Mouse (Mus musculus) CH12.LX (cell line): ENCODE data around the gene Fmo3. TPM values are rescaled to one million over a fixed set of nuclear protein-coding genes. Genes with fewer than 3 reads are reported as not detected.

Experiments used
- DNase-seq: peaks from one replicate; pipeline ENCODE4 v3.0.0-alpha.2; 2013; ENCODE audit errors: extremely low read depth
- H3K27ac ChIP-seq: 2 replicates; pipeline ENCODE4 v1.5.1; 2012; ENCODE audit warnings: low read depth, mild to moderate bottlenecking, control low read depth, moderate library complexity; ENCODE audit not compliant: insufficient read depth
- H3K27me3 ChIP-seq: replicated peaks from 2 replicates; pipeline ENCODE3; 2012; ENCODE audit warnings: inconsistent platforms
- H3K36me3 ChIP-seq, 2 experiments: replicated peaks in 1 of 2; 2 replicates each; pipeline versions ENCODE3 to v1.6.1; 2012; ENCODE audit warnings: inconsistent platforms in 1 of 2, low read length in 1 of 2, mild to moderate bottlenecking in 1 of 2, mixed read lengths in 1 of 2, moderate library complexity in 1 of 2; ENCODE audit not compliant: control insufficient read depth in 1 of 2, insufficient read depth in 1 of 2
- H3K4me1 ChIP-seq, 2 experiments: 2 replicates each; pipeline ENCODE4 v1.6.1; 2012; ENCODE audit warnings: inconsistent platforms in 1 of 2, moderate library complexity in 1 of 2; ENCODE audit not compliant: insufficient read depth in 2 of 2, control insufficient read depth in 1 of 2
- H3K4me2 ChIP-seq: 2 replicates; pipeline ENCODE4 v1.6.1; 2012; ENCODE audit warnings: low read depth, mild to moderate bottlenecking, control low read depth; ENCODE audit not compliant: poor library complexity, insufficient read depth, severe bottlenecking
- H3K4me3 ChIP-seq, 3 experiments: fragments of 150-350 bp in 1 of 3; sonication (generic) in 1 of 3; replicated peaks in 1 of 3; 2 replicates each; pipeline versions ENCODE3 to v1.5.1; 2011 to 2012; ENCODE audit warnings: low read depth in 2 of 3, low read length in 2 of 3, mild to moderate bottlenecking in 2 of 3, moderate library complexity in 2 of 3, control low read depth in 1 of 3, improper control_type of control experiment in 1 of 3, inconsistent platforms in 1 of 3, mixed read lengths in 1 of 3; ENCODE audit not compliant: poor library complexity in 1 of 3
- H3K79me2 ChIP-seq: replicated peaks from 2 replicates; pipeline ENCODE4 v1.6.1; 2012; ENCODE audit warnings: mild to moderate bottlenecking, moderate library complexity; ENCODE audit not compliant: control insufficient read depth, poor library complexity, insufficient read depth, severe bottlenecking; ENCODE audit errors: extremely low read depth
- H3K9ac ChIP-seq: 2 replicates; pipeline ENCODE4 v1.6.1; 2012; ENCODE audit warnings: low read depth, mild to moderate bottlenecking, control low read depth, moderate library complexity; ENCODE audit not compliant: insufficient read depth
- H3K9me3 ChIP-seq: replicated peaks from 2 replicates; pipeline ENCODE3; 2012; ENCODE audit warnings: low read length, inconsistent platforms, mixed read lengths
- CHD1 ChIP-seq: IDR thresholded peaks from 2 replicates; pipeline ENCODE4 v1.6.1; 2012; ENCODE audit warnings: low read depth, low read length, improper control_type of control experiment, inconsistent platforms
- EP300 ChIP-seq: IDR thresholded peaks from 2 replicates; pipeline ENCODE4 v1.6.1; 2011; ENCODE audit warnings: low read length, improper control_type of control experiment
- ETS1 ChIP-seq: conservative IDR thresholded peaks from 2 replicates; pipeline ENCODE4 v1.6.1; 2012; ENCODE audit warnings: low read depth, mild to moderate bottlenecking, inconsistent platforms, low read length, improper control_type of control experiment, moderate library complexity
- KAT2A ChIP-seq: IDR thresholded peaks from 2 replicates; pipeline ENCODE4 v1.6.1; 2012; ENCODE audit warnings: low read length, improper control_type of control experiment, inconsistent platforms; ENCODE audit not compliant: insufficient replicate concordance
- MAFK ChIP-seq: IDR thresholded peaks from 2 replicates; pipeline ENCODE4 v1.6.1; 2011; ENCODE audit warnings: low read length, improper control_type of control experiment; ENCODE audit not compliant: insufficient replicate concordance
- MAZ ChIP-seq: IDR thresholded peaks from 2 replicates; pipeline ENCODE4 v1.6.1; 2012; ENCODE audit warnings: low read depth, mild to moderate bottlenecking, inconsistent platforms, low read length, improper control_type of control experiment, moderate library complexity
- PAX5 ChIP-seq: IDR thresholded peaks from 2 replicates; pipeline ENCODE4 v1.6.1; 2012; ENCODE audit warnings: low read length, inconsistent platforms, mixed read lengths
- POLR2AphosphoS2 ChIP-seq: IDR thresholded peaks from 2 replicates; pipeline ENCODE4 v1.6.1; 2011; ENCODE audit warnings: low read depth, low read length, improper control_type of control experiment
- RCOR1 ChIP-seq: conservative IDR thresholded peaks from 2 replicates; pipeline ENCODE4 v1.6.1; 2012; ENCODE audit warnings: low read depth, mild to moderate bottlenecking, inconsistent platforms, low read length, improper control_type of control experiment
- SIN3A ChIP-seq: IDR thresholded peaks from 2 replicates; pipeline ENCODE4 v1.6.1; 2012; ENCODE audit warnings: low read length, improper control_type of control experiment, inconsistent platforms
- SMC3 ChIP-seq: IDR thresholded peaks from 2 replicates; pipeline ENCODE4 v1.6.1; 2011; ENCODE audit warnings: low read depth, low read length, improper control_type of control experiment
- TCF12 ChIP-seq: IDR thresholded peaks from 2 replicates; pipeline ENCODE4 v1.6.1; 2014; ENCODE audit warnings: low read depth, mild to moderate bottlenecking, inconsistent platforms, low read length, improper control_type of control experiment
- UBTF ChIP-seq: IDR thresholded peaks from 2 replicates; pipeline ENCODE4 v1.6.1; 2012; ENCODE audit warnings: low read depth, mild to moderate bottlenecking, inconsistent platforms, low read length, improper control_type of control experiment, moderate library complexity
- USF1 ChIP-seq: IDR thresholded peaks from 2 replicates; pipeline ENCODE4 v1.6.1; 2014; ENCODE audit warnings: low read depth, mild to moderate bottlenecking, inconsistent platforms, low read length, improper control_type of control experiment
- ZMIZ1 ChIP-seq: IDR thresholded peaks from 2 replicates; pipeline ENCODE4 v1.6.1; 2012; ENCODE audit warnings: low read depth, mild to moderate bottlenecking, inconsistent platforms, low read length, improper control_type of control experiment
- dilution Hi-C: fragments of 300-500 bp; cut with MboI; formaldehyde crosslinking; loops from 2 replicates; pipeline ENCODE4 v1.14.3; 2020; ENCODE audit warnings: low sequenced_read_pairs; ENCODE audit not compliant: extremely low pct_unique_long_range_greater_than_20kb, extremely low pct_ligation_motif_present
- in situ Hi-C: fragments of 300-500 bp; cut with MboI; formaldehyde crosslinking; loops from 3 replicates; pipeline ENCODE4 v1.14.3; 2019; ENCODE audit warnings: low sequenced_read_pairs, low pct_ligation_motif_present, low pct_unique_long_range_greater_than_20kb, mixed read lengths
- polyA plus RNA-seq: library from polyadenylated mRNA; unstranded; fragments of >175 nt; gene quantifications from 2 replicates; pipeline ENCODE4 v1.2.1, GENCODE M21; 2012; ENCODE audit warnings: low read depth; ENCODE audit not compliant: insufficient read length
- total RNA-seq, 2 experiments: library from RNA; depleted of rRNA; stranded (reverse); fragments of 300-350 nt in 1 of 2; fragments of >200 nt in 1 of 2; gene quantifications; 2 replicates each; pipeline ENCODE4 v1.2.3; 2012 to 2014

Fmo3 gene
- total and polyA plus RNA-seq, 3 experiments, result not detected

GRCm38 (mm10) chr1:162931310-162931875, 52.9 kb downstream of the Fmo3 start:
- H3K27ac ChIP-seq, result no peak overlapping the region
- H3K36me3 ChIP-seq, result no peaks in the 10 kb centered on the region
- TF ChIP-seq RCOR1 (no peak), CHD1 (no peak), UBTF (no peak), POLR2AphosphoS2 (no peak), MAZ (no peak), KAT2A (no peak), SIN3A (no peak), SMC3 (no peak)
- TF ChIP-seq, all 38 proteins: peak for 0
- Histone ChIP-seq H3K9ac (no peak overlapping the region), H3K4me2 (no peak overlapping the region), H3K4me3 (no peak overlapping the region), H3K4me1 (peaks cover 5 to 8% of the 10 kb centered on the region in 2 experiments; a peak in 3 of 4 replicates), H3K27me3 (no peaks in the 10 kb centered on the region), H3K79me2 (no peaks in the 10 kb centered on the region), H3K9me3 (no peaks in the 10 kb centered on the region)
- dilution Hi-C loops, result no loop called here
- no peak for DNase-seq
- in situ Hi-C loops, result no loop called here

- TF ChIP-seq ZMIZ1 (no peak), SMC3 (no peak), PAX5 (no peak), EP300 (no peak), RCOR1 (no peak), MAFK (no peak), ETS1 (no peak), TCF12 (no peak), CHD1 (no peak), USF1 (no peak)
- TF ChIP-seq, all 38 proteins: peak for 0
- H3K79me2 ChIP-seq, result no peaks in the 10 kb centered on the region
- no peak overlapping the region for H3K4me2 ChIP-seq
- no peaks in the 10 kb centered on the region for H3K27me3 ChIP-seq
- H3K36me3 ChIP-seq, result no peaks in the 10 kb centered on the region
- dilution Hi-C loops, result no loop called here
- no peak overlapping the region for H3K27ac ChIP-seq
- H3K9ac ChIP-seq, result no peak overlapping the region
- in situ Hi-C loops, result no loop called here
- no peak for DNase-seq
- no peak overlapping the region for H3K4me3 ChIP-seq
- H3K4me1 ChIP-seq, result peaks cover 5 to 8% of the 10 kb centered on the region in 2 experiments; a peak in 3 of 4 replicates
- H3K9me3 ChIP-seq, result no peaks in the 10 kb centered on the region
These were observed 53.7 kb downstream of the Fmo3 start for GRCm38 (mm10) chr1:162930631-162931030.
